Mouse (Mus musculus) left cerebral cortex, postnatal 14 days (tissue): ENCODE measurements at regions not wholly inside any gene's neighbourhood (a gene's known extent, or its start where the extent isn't known, plus 50 kb on each side); places are given as distances from the start of the nearest gene placed in this dataset.
"Not testable (repeated sequence)": the region's sequence is repeated elsewhere in the genome, so short reads cannot be mapped to it uniquely, and the experiment has no call there.

Source experiments
- DNase-seq, 2 experiments: peaks; one replicate each; pipeline ENCODE4 v3.0.0; 2021 to 2022; ENCODE audit warnings: low spot score in 2 of 2, mixed read lengths in 1 of 2
- intact Hi-C: fragments of 180-260 bp; cut with DNase I; formaldehyde crosslinking; loops from one replicate; pipeline ENCODE4 v1.15.1; 2025

DNA sequence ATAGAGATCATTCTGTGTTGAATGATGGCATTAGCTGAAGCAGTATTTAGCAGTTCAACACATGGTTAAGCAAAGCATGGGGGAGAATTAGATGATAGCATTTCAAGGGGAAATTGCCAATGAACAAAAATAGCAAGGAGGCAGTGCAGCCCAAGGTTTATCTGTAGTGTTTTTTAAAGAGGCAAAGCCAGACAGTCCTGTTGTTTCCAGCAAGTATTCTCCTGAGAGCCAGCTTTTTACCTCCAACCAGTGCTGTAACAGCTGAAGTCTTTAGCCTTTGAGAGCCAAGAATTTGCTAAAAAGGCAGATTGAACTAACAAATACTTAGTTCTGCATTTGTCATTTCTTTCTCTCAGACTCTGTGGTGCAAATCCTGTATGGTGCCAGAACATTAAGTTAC lies 305.1 kb upstream of the Arx start:
- no peak for DNase-seq
- intact Hi-C loops, result no loop called here

DNA sequence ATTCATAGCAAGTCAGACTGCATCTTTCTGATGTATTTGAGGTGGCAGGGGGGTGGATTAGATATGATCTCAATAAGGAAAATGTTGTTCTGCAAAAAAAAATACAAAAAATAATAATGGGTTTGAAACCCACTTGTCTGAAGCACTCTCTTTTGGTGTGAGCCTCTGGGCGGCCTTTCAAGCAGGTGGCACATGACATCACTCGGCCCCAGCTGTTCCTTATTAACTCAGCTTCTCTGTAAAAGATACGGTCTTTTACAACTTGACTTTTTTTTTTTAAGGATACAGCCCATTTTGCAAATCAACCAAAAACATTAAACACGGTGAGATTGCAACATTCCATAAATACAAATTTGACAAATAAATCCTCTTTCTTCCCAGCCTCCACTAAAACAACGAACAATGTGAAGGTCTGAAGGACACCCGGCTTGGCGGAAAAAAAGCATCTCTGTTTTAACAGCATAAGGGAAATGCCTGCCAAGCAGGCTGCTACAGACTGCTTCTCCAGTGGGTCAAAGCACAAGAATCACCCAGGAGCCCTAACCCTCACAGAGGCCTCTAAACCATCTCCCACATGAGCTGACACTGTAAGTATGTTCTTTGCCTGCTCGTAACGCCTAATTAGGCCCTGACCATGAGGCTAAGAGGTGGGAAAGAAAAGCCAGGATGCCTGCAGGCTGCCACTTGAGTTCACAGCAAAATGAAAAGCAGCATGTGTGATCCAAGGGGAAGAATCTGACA lies 283.8 kb upstream of the Arx start:
- DNase-seq, result no peak
- intact Hi-C loops, result no loop called here

DNA sequence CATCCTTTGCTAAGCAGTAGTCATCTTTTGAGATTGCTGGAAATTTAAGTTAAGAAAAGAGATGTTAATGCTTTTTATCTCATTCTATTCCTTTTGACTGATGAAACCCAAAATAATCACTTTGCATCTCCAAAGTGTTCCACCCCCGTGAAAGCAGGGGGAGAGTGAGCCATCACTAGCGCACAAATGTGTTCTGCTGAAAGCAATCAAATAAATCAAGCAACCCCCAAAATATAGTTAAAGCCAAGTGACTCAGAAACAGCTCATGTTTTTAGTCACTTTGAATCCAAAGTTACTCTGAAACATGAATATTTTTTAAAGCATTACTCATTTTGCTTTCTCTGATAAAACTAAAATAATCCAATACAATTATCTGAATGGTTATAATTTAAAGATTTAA lies 279.6 kb upstream of the Arx start:
- intact Hi-C loops, result no loop called here
- DNase-seq, result peak; percentile 5 to 7

DNA sequence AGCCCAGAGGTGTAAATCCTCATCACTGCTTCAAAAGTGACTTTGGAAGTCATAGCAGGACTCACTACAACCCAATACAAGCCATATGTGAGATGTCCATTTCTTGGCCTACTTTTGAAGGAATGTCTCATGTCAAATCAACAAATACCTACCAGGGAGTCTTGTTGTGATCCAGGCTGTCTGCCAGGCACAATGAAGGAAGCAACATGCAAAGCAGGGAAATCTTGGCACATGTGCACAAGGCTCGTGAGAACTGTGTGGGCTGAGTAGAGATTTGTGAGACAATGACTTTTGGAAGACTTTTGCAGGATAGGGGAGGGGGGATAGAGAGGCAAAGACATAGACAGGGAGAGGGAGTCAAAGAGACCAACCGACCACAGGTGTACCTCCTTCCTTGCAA lies 274.7 kb upstream of the Arx start:
- intact Hi-C loops, result no loop called here
- DNase-seq, result no peak

DNA sequence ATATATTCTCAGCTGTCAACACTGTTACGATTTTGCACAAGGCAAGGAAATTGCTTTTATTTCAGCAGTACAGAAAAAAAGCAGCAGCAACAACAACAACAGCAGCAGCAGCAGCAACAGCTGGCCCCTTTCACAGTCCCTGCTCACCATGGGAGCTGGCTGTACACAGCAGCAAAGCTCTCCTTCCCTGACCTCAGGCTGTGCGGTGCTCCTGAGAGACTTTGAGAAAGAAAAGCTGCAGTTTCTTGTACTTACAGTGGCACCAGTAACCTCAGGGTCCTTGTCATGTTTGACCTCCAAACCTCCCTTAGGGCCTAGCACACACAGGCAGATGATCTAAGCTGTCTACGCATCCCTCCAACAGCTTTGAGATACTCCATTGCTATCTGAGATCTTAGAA lies 269.9 kb upstream of the Arx start:
- intact Hi-C loops, result no loop called here
- DNase-seq, result no peak

DNA sequence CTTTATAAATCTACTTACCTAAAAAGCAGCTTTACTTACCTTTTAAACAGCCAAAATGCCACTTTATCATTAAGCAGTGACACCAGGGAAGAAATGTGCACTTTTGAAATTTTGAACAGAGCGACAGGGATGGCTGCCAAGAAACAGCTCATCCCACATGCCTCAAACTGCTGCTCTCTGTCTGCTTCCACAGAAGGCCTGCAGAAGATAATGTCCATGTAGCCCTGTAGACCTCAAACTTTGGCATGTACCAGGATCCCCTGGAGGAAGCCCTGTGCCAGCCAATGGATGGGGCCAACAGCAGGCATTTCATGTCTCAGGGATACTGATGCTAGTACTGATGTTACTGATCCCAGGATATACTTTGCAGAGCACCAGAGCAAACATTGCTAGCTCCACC lies 245.1 kb upstream of the Arx start:
- DNase-seq, result peak in 1 of 2 experiments; percentile 4
- intact Hi-C loops, result no loop called here

DNA sequence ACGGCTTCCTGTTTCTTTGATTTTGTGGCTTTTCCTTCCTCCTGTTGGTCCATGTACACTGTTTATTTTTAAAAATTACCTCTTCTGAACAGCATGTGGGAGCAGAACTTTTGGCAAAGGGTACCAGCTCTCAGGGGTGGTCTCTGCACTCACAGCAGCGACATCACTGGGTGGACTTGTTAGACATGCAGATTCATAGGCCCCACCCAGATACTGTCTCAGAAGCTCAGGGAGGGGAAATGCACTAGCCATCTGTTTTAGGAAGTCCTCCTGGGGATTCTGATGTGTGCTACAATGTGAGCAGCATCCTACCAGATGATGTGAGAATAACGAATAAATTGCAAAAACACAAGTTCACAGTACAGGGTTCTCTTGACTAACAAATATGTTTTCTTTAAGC lies 243.5 kb upstream of the Arx start:
- intact Hi-C loops, result no loop called here

DNA sequence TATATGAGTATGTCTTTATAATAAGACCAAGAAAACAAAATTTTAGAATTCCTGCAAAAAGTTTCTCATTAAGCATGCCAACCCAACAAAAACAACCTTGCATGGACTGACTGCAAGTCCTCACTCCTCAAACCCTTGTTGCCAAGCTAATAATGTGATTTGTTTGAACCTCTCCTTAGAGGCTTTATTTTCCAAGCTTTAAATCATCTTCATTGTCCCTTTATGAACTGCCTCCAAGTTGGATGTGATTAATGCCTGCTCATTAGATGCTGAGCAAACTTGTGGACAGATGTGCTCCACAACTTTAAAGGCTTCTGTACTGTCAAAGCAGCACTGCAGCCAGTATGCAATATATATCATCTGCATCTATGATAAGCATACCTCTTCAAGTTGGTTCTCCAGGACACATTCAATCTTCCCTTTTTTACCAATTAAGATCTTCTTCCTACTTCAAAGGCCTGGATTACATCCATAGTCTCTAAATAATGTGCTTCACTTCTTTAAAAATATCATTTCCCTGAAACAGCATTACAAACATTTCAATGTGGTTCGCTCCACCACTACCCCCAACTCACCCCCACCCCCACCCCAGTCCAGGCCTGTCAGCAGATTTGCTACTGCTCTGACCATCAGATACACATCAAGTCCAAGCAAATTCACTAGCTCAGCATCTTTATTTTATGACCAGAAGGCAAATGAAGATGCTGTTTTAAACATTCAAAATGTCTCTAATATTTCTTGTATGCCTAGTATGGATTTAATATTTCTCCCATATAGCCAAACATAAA lies 237.1 kb upstream of the Arx start:
- no peak for DNase-seq
- intact Hi-C loops, result no loop called here

More for the DNA sequence above, 243.5 kb upstream of the Arx start:
- no peak for DNase-seq

DNA sequence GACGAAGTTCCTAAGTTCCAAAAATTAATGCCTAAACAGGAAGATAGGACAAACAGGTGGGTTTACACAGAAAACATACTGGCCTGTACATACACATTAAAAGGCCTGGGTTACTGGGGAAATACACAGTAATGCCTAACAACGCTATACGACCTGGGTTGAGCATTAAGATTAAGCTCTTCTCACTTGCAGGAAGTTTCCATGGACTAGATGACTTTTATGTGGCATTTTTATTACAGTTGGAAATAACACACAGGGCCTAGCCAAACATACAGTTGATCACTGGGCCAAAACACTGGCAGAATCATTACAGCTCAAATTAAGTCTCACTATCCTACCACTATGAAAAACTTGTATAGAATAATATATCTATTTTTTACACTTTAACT lies 236.5 kb upstream of the Arx start:
- intact Hi-C loops, result no loop called here
- DNase-seq, result no peak

DNA sequence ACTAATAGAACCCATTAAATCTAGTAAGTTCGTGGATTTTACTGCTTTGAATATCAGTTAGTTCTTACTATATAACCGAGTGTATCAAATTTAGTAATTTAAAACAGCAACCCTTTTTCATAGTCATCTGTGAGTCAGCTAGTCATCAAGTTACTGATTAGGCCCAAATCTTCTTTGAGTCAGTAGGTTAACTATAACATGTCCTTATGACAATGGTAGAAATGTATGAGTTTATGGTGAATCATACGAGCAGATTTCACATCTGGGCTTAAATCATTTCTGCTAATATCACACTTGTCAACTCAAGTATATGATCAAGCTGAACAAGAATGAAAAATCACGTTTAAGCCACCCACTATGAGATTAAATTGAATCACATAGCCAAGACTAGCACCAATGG lies 226.7 kb upstream of the Arx start:
- intact Hi-C loops, result no loop called here
- DNase-seq, result no peak

DNA sequence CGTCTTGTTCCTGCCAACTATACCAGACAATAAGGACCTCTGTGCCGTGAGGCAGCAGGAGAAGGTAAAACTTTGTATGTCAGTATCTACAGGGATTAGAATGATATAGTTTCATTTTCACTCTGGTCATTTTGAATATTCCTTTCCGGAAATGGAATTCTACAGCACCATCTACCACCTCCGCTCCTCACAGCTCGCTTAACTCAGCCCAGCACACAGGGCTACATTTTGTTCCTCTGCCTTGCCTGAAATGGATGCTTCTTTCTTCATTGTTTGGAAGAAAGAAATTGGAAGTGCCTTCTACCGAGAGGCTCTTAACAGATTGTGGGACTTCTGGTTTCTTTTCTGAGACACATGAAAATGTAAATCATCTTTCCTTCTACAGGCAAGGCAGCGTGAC lies 217.4 kb upstream of the Arx start:
- peak; percentile 2 to 5 for DNase-seq
- intact Hi-C loops, result loop anchor here (5.0 kb wide), 1 partner anchor 218 kb away; the partner anchor contains the start of gene Arx

DNA sequence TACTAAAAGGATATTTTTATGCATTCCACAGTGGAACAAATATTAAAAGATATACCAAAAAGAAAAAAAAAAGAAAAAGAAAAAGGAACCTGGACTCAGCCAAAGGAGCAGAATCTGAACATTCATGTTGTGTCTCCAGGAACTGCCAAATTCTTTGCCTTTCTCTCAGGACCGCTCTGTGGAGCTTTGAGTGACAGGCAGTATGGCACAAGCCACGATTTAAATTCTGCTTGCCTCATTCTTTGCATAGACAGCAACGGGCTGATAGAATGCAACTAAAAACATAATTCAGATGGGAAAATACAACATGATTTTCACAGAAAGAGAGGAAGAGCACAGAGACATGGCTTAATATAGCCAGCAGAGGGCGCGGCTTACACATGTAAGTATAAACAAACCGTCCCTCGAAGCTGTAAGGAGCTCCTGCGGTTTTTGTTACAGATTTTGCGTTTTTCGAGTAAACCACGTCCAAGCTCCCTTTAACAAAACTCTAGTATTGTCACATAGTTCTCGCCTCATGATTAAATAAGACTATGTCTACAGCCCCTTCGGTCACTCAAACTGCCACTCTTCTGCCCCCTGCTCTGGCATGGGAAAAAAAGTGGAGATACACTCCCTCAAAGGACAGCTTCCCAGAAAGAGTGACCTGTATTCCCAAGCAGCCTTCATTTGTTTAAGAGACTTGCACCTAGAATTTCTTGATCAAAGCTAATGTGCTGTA lies 216.5 kb upstream of the Arx start:
- intact Hi-C loops, result loop anchor here (5.0 to 10.0 kb wide), 2 partner anchors 218 to 405 kb away; partner anchors contain the start of gene Arx

DNA sequence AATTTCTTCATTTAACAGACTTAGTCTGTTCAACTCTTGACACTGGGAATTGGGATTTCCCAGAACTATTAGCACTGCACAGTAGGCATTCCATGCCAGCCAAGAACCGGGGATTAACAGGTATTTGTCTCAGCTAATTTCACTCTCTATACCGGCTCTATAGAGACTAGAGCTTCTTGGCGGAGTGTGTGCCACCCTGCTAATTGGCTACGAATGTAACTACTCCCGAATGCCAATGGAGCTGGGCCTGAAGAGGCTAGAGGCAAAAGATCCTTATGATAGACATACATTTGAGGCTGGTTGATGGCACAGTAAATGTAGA lies 216.0 kb upstream of the Arx start:
- intact Hi-C loops, result loop anchor here (10.0 kb wide), 1 partner anchor 405 kb away; no protein-coding TSS in a partner anchor

More for the DNA sequence above, 216.5 kb upstream of the Arx start:
- DNase-seq, result peak; percentile 75 to 78

DNA sequence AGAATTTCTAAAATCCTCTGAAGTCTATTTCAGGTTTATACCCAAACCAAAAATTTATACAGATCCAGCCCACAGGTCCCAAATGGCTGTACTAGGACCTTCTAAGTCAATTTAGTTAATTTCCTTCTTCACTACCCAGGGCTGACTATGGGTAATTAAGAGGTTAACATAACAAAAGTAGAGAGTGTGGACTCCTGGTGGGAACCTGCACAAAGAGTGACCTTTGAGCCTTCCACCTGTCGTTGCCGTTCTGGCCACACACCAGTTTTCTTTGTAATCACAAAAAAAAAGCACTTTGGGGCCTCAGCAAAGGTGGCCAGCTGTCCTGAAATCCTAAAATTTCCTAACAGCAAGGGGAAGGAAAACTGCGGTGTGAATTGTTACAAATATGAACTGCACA lies 197.3 kb upstream of the Arx start:
- intact Hi-C loops, result no loop called here
- DNase-seq, result no peak

More for the DNA sequence above, 216.0 kb upstream of the Arx start:
- DNase-seq, result no peak

DNA sequence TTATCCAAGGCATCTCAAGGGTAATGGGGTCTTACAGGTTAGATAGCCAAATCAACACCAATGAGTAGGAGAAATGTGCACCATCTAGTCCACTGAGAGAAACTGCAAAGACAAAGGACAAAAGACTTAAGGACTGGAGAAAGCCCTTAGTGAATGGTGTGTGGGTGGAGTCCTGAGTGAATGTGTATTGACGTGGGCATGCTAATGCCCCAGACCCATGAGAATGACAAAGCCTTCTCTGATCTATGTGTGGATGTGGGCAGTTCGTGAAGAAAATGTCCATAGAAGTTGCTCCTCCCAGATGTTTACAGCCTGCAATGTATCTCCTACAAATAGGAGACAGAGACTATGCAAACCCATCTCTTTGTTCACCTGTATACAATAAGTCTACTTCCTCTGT lies 188.7 kb upstream of the Arx start:
- DNase-seq, result no peak
- intact Hi-C loops, result no loop called here

DNA sequence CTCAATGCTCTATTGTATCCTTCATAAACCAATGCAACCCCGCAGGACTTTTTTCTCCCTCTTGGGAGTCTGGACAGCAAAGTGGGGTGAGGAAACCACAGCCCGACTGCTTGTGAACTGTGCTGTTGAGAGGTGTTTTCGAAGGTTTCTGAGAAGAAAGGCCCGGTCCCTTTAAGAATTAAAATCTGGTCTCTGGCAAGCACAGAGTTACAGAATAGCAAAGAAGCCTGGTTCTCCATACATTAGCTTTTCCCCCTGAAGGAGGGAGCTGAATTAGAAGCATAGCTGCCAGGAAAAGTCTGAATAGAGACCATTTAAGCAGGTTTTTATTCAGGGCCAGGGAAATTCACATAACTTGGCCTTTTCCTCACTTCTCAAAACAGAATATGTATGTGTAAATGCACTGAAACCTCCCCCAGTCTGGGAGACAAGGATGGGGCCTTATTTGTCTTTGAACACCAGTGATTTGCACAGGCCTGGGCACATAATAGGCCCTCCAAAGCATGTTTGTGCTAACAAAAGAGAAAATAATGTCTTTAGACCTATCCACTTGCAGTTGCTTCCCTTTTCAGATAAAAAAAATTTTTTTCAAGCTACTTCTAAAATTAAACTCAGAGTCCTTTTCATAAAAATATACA lies 178.2 kb upstream of the Arx start:
- no peak for DNase-seq
- intact Hi-C loops, result no loop called here

DNA sequence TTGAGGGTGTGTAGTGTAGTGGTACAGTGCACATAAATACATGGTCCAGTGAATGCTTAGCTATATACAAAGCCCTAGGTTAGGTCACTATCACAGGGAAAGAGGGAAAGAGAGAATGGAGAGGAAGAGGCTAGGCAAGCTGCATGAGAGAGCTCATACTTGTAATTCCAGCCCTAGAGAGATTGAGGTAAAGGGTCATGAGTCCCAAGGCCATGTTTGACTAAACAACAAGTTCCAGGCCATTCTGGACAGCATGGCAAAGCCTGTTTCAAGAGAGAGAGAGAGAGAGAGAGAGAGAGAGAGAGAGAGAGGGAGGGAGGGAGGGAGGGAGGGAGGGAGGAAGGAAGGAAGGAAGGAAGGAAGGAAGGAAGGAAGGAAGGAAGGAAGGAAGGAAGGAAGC lies 131.9 kb upstream of the Arx start:
- DNase-seq, intact Hi-C loops: not testable (repeated sequence)

DNA sequence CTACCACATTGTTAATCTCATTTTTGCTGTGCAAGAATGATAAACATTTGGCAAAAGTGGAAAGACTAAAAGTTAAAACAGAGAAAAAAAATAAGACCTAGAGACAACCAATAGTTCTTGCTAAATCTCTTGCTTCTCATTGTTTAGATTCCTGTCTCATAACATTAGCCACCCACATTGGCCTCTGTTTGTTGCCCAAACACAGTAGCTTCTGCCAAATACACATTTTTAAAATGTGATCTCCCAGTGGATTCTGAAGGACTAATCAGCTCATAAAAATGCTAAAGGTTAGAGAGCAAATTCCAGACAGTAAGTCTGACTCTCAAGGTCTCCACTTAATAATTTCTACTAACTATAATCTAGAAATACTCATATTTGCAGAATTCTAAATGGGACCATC lies 127.1 kb upstream of the Arx start:
- intact Hi-C loops, result no loop called here

DNA sequence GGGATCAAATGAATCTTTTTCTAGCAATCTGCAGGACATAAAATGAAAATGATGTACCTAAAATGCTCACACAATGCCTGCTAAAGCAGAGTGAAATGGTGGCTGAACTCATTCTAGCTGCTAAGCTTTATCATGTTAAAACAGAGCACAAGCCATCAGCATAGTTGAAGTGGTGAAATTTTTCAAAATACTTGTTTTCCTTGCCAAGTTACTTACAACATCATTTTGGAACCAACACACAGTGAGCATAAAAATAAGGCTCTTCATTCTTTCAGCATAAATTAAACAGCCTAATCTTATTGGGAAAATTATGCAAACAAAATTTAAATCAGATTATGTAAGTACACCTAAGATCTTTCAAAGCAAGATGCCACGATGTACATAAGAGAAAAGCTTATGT lies 125.3 kb upstream of the Arx start:
- intact Hi-C loops, result no loop called here
- DNase-seq, result no peak

More for the DNA sequence above, 127.1 kb upstream of the Arx start:
- DNase-seq, result no peak
